Mouse (Mus musculus) lung, adult 2 months (tissue): ENCODE measurements at regions not wholly inside any gene's neighbourhood (a gene's known extent, or its start where the extent isn't known, plus 50 kb on each side); places are given as distances from the start of the nearest gene placed in this dataset.

ENCODE experiments used
- CTCF ChIP-seq: fragments of 200-500 bp; IDR thresholded peaks from 2 replicates; pipeline ENCODE4 v1.5.1; 2011; ENCODE audit warnings: mild to moderate bottlenecking, low read length, control low read depth; ENCODE audit not compliant: insufficient read depth
- POLR2A ChIP-seq: fragments of 200-500 bp; IDR thresholded peaks from 2 replicates; pipeline ENCODE4 v1.6.1; 2011; ENCODE audit warnings: low read depth, mild to moderate bottlenecking, control low read depth, low read length, borderline replicate concordance; ENCODE audit errors: extremely low read depth

DNA sequence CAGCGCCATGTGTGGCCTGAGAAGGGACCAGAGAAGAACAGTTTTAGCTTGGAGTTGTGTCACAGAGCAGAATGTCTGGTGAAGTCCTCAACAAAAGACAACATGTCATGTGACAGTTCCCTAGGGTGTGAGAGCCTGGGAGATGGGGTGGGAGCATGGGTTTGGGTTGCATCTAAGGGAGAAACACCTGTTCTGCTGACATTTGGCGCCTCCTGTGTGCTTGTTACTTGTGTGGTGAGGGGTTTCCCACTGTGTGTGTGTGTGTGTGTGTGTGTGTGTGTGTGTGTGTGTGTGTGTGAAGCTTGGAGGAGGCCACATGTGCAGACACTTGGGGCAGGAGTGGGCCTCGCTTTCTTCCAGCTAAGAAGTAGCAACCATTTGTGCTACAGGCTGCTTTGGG is 228.5 kb downstream of the Mex3b start:
- no peak for TF ChIP-seq CTCF
- no peak for TF ChIP-seq POLR2A
